Mouse (Mus musculus): Measurements from ENCODE around the gene Ube2g2.

DNA sequence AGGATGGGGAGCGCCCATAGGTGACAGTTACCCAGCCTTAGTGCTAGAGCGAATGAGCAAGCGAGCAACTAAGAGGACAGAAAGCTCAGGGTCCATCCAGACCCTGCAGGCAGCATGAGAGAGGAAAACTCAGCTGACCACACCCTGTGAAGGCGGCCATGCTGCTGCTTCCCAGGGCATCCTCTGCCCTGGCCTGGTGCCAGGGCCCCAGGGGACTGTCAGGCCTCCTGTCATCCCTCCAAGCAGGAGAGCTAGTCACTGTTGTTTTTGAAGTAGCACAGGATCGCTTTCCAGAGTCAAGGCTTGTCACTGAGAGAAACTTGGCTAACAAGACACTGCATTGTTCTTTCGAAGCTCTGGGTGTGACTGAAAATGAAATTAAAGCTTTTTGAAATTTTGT is 16.9 kb downstream of the Ube2g2 start:
- TF ChIP-seq CTCF (IDR thresholded peaks at IDR 0.05) (no peak), EP300 (IDR thresholded peaks at IDR 0.05) (no peak)

All from lung, postnatal 0 days (tissue).